8 mouse cellular contexts compared by ENCODE assay signal in genomic region chr7:16272681-16273080, GRCm38 (mm10). TPM values are rescaled to one million over a fixed set of nuclear protein-coding genes. Genes with fewer than 3 reads are reported as not detected.
DNase-seq lines count a peak whose midpoint lies in the region; ATAC-seq and TF ChIP-seq lines count a peak whose summit lies in the region.

No protein-coding gene starts in this region.

- peak overlapping the region; percentile 84 for H3K27ac ChIP-seq in cortical plate, adult 2 months (ENCODE audit: insufficient read depth, low read length)
- H3K27ac ChIP-seq in intestine, embryonic 15.5 days = peak overlapping the region; percentile 97

- no peaks in the 10 kb centered on the region for H3K9me3 ChIP-seq in intestine, embryonic 15.5 days

- peaks cover 16% of the 10 kb centered on the region for H3K36me3 ChIP-seq in intestine, embryonic 15.5 days

- H3K4me3 ChIP-seq in cortical plate, adult 2 months (ENCODE audit: insufficient read depth, low read length) = peak overlapping the region; percentile 71
- peak overlapping the region; percentile 67 for H3K4me3 ChIP-seq in intestine, embryonic 15.5 days (replicated peaks)

- no peaks in the 10 kb centered on the region; the same call in 1 of the 2 replicates for H3K4me1 ChIP-seq in cortical plate, adult 2 months (ENCODE audit: control insufficient read depth, insufficient read depth, low read length)
- H3K4me1 ChIP-seq in intestine, embryonic 15.5 days (replicated peaks) = peaks cover 30% of the 10 kb centered on the region

- H3K9ac ChIP-seq in intestine, embryonic 15.5 days = peak overlapping the region; percentile 70

- DNase-seq in adrenal gland, adult 18-20 months (ENCODE audit: low spot score in 2 of 2) = peak; percentile 68 to 75
- DNase-seq in gastrocnemius, postnatal 14 days = peak; percentile 75
- peak; percentile 75 to 77 for DNase-seq in left cerebral cortex, postnatal 36 days (ENCODE audit: low spot score in 2 of 2)
- DNase-seq in right cerebral cortex, postnatal 25 days = peak; percentile 70
- peak; percentile 67 to 74 for DNase-seq in urinary bladder, postnatal 4 days (ENCODE audit: low spot score in 2 of 2)

- TF ChIP-seq POLR2A in cortical plate, adult 2 months (IDR thresholded peaks at IDR 0.05; ENCODE audit: extremely low read depth, insufficient read depth, low read length) = no peak; the same call in 1 of the 2 replicates

- intact Hi-C loops in gastrocnemius, postnatal 14 days (cut with DNase I; ENCODE audit: low total_unique reads) = no loop called here
- intact Hi-C loops in left cerebral cortex, postnatal 36 days (cut with DNase I) = loop anchor here (5.0 kb wide), 1 partner anchor 50 kb away; the partner anchor contains the start of gene Dhx34

- WGBS in intestine, embryonic 15.5 days = under 1% methylated on average over 46 of the region's 46 CpGs

- no peaks in the 10 kb centered on the region for H3K27me3 ChIP-seq in intestine, embryonic 15.5 days (replicated peaks)

- TF ChIP-seq CTCF in cortical plate, adult 2 months (IDR thresholded peaks at IDR 0.05; ENCODE audit: extremely low read depth, insufficient read depth, low read length) = no peak

- peak; percentile 82 for ATAC-seq in intestine, embryonic 15.5 days
- peak; percentile 38 for ATAC-seq in megakaryocyte progenitor cell, adult 5-6 weeks (replicated peaks; ENCODE audit: poor library complexity)

- peak overlapping the region; percentile 95 for H3K4me2 ChIP-seq in intestine, embryonic 15.5 days (replicated peaks)

RNA-seq across cellular contexts. Expression of gene Inafm1, which starts 0.7 kb away (rescaled TPM):
- total RNA-seq in adrenal gland, adult 18-20 months (2021) = 10 to 100 TPM; 21.1 to 21.8 TPM
- polyA plus RNA-seq in cortical plate, adult 2 months (2012; rRNA removed) = 49.8 and 53.2 TPM in 2 replicates
- 10 to 100 TPM; 11.1 to 12.4 TPM for total RNA-seq in gastrocnemius, postnatal 14 days (2021)
- 16.4 and 16.6 TPM in 2 replicates for polyA plus RNA-seq in intestine, embryonic 15.5 days (2015; fragmentation: Nextera tagmentation; extraction: Ambion mirVana)
- total RNA-seq in left cerebral cortex, postnatal 36 days (2021) = 10 to 100 TPM; 32.1 to 33.5 TPM
- total RNA-seq in megakaryocyte progenitor cell, adult 5-6 weeks (2015) = 5.0 and 11.3 TPM in 2 replicates
- total RNA-seq in megakaryocyte progenitor cell, adult 5-6 weeks (2017) = 5.2 and 6.8 TPM in 2 replicates

RNA-seq across cellular contexts. Expression of gene C5ar1, which starts 13.3 kb away (rescaled TPM):
- total RNA-seq in adrenal gland, adult 18-20 months (2021) = 10 to 100 TPM in 1 of 2 experiments, 1 to 10 TPM in 1; 7.0 to 13.1 TPM
- polyA plus RNA-seq in cortical plate, adult 2 months (2012; rRNA removed) = 1.5 and 2.0 TPM in 2 replicates
- 1 to 10 TPM; 2.6 to 3.1 TPM for total RNA-seq in gastrocnemius, postnatal 14 days (2021)
- 2.4 TPM in 2 replicates for polyA plus RNA-seq in intestine, embryonic 15.5 days (2015; fragmentation: Nextera tagmentation; extraction: Ambion mirVana)
- total RNA-seq in left cerebral cortex, postnatal 36 days (2021) = 1 to 10 TPM in 1 of 2 experiments, under 1 TPM in 1; 0.54 to 2.5 TPM
- total RNA-seq in megakaryocyte progenitor cell, adult 5-6 weeks (2015) = 2.4 and 4.0 TPM in 2 replicates
- total RNA-seq in megakaryocyte progenitor cell, adult 5-6 weeks (2017) = 0.57 and 1.2 TPM in 2 replicates

RNA-seq across cellular contexts. Expression of gene Ccdc9, which starts 13.9 kb away (rescaled TPM):
- total RNA-seq in adrenal gland, adult 18-20 months (2021) = 10 to 100 TPM; 52.2 to 59.2 TPM
- polyA plus RNA-seq in cortical plate, adult 2 months (2012; rRNA removed) = 68.9 and 79.1 TPM in 2 replicates
- 10 to 100 TPM; 30.1 to 32.8 TPM for total RNA-seq in gastrocnemius, postnatal 14 days (2021)
- 23.3 and 24.7 TPM in 2 replicates for polyA plus RNA-seq in intestine, embryonic 15.5 days (2015; fragmentation: Nextera tagmentation; extraction: Ambion mirVana)
- total RNA-seq in left cerebral cortex, postnatal 36 days (2021) = 10 to 100 TPM; 75.4 to 87.2 TPM
- 17.3 and 19.8 TPM in 2 replicates for total RNA-seq in megakaryocyte progenitor cell, adult 5-6 weeks (2015)
- total RNA-seq in megakaryocyte progenitor cell, adult 5-6 weeks (2017) = 87.9 and 99.6 TPM in 2 replicates

RNA-seq across cellular contexts. Expression of gene C5ar2, which starts 28.7 kb away (rescaled TPM):
- total RNA-seq in adrenal gland, adult 18-20 months (2021) = under 1 TPM; 0.46 to 0.83 TPM
- polyA plus RNA-seq in cortical plate, adult 2 months (2012; rRNA removed) = 0.48 and 0.57 TPM in 2 replicates
- total RNA-seq in gastrocnemius, postnatal 14 days (2021) = under 1 TPM; 0.20 to 0.27 TPM
- 0.13 and 0.23 TPM in 2 replicates for polyA plus RNA-seq in intestine, embryonic 15.5 days (2015; fragmentation: Nextera tagmentation; extraction: Ambion mirVana)
- total RNA-seq in left cerebral cortex, postnatal 36 days (2021) = under 1 TPM; 0.61 to 0.74 TPM
- total RNA-seq in megakaryocyte progenitor cell, adult 5-6 weeks (2015) = 1.1 and 1.7 TPM in 2 replicates
- 1.1 and 1.3 TPM in 2 replicates for total RNA-seq in megakaryocyte progenitor cell, adult 5-6 weeks (2017)

RNA-seq across cellular contexts. Expression of gene Bbc3, which starts 35.5 kb away (rescaled TPM):
- 1 to 10 TPM; 5.2 to 6.0 TPM for total RNA-seq in adrenal gland, adult 18-20 months (2021)
- 8.1 and 11.2 TPM in 2 replicates for polyA plus RNA-seq in cortical plate, adult 2 months (2012; rRNA removed)
- 1 to 10 TPM; 3.6 to 5.1 TPM for total RNA-seq in gastrocnemius, postnatal 14 days (2021)
- polyA plus RNA-seq in intestine, embryonic 15.5 days (2015; fragmentation: Nextera tagmentation; extraction: Ambion mirVana) = 5.9 and 6.4 TPM in 2 replicates
- 10 to 100 TPM; 11.9 to 14.6 TPM for total RNA-seq in left cerebral cortex, postnatal 36 days (2021)
- 0.25 and 1.8 TPM in 2 replicates for total RNA-seq in megakaryocyte progenitor cell, adult 5-6 weeks (2015)
- total RNA-seq in megakaryocyte progenitor cell, adult 5-6 weeks (2017) = 0.84 and 1.2 TPM in 2 replicates

Comparison
In these comparisons a context has a peak if more than half of its experiments do, and no peak if none do; other contexts are left out.
1. Peak in every context shown above with its lines: DNase-seq, ATAC-seq, H3K4me3 ChIP-seq and H3K27ac ChIP-seq.